Mouse (Mus musculus): ENCODE results near the gene Fgfr2.
"Not testable (repeated sequence)": the region's sequence is repeated elsewhere in the genome, so short reads cannot be mapped to it uniquely, and the experiment has no call there.

DNA sequence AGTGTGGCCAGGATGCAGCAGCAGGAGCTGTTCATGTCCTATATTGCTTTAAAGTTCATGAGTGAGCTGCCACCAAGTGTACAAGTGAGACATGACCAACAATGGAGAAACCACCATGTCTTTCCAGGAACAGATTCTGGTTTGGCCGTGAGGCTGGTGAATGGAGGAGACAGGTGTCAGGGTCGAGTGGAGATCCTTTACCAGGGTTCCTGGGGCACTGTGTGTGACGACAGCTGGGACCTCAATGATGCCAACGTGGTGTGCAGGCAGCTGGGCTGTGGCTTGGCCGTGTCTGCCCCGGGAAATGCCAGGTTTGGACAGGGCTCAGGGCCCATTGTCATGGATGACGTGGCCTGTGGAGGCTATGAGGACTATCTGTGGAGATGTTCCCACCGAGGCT lies 2082.4 kb downstream of the Fgfr2 start:
- not testable (repeated sequence) for TF ChIP-seq CTCF (IDR thresholded peaks at IDR 0.05; ENCODE audit: borderline replicate concordance, insufficient read depth, low read length); POLR2A (IDR thresholded peaks at IDR 0.05; ENCODE audit: low read depth, low read length)
